Mouse (Mus musculus): ENCODE data around the gene Fryl.

- no peak for TF ChIP-seq GATA1 (IDR thresholded peaks at IDR 0.05; ENCODE audit: low read length)
- TF ChIP-seq TAL1 (IDR thresholded peaks at IDR 0.05; ENCODE audit: low read length): no peak
Observed at GRCm38 (mm10) chr5:73292502-73293457, 36.4 kb upstream of the Fryl start, which contains the start of gene Ociad1.

Measured in erythroblast, embryonic 14.5 days (primary cell).